Mouse (Mus musculus): ENCODE measurements around the gene Ppargc1a. TPM values are rescaled to one million over a fixed set of nuclear protein-coding genes. Genes with fewer than 3 reads are reported as not detected.

Ppargc1a gene
- polyA plus RNA-seq, 1 experiment from 2014 or later = 8.1 TPM

DNA sequence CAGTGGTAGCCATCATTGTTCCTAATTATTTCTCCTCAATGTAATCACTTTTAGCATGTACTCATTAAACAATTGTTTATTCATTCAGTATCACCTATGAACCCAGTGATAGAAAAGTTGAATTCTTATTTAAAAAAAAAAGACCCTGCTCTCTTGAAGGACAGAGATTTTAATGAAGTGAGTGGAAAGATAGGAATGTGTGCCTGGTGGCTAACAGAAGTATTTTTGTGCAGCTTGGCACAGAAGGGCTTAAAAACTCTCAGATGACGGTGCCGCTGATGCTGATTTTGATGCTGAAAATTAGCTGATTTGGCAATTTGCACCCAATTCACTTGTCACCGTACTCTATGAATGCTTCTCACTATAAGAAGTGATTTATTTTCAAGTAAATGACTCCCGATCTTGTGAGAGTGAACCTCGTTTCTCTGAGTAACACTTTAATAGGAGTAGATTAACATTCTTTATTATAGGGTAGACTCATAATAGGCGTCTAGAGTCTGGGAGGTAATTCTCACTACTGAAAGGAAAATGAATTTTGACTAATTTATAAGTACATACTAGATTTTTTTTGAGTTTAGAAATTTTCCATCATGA lies 20.0 kb downstream of the Ppargc1a start:
- H3K9me3 ChIP-seq (ENCODE audit: control insufficient read depth) = no peaks in the 10 kb centered on the region
- H3K4me2 ChIP-seq (replicated peaks; ENCODE audit: low read depth) = no peak overlapping the region
- H3K27ac ChIP-seq (ENCODE audit: low read depth, low read length) = no peak overlapping the region
- no peak for ATAC-seq
- TF ChIP-seq CTCF (IDR thresholded peaks at IDR 0.05; ENCODE audit: low read depth) = no peak
- H3K27me3 ChIP-seq (replicated peaks; ENCODE audit: control insufficient read depth, insufficient read depth, low read length) = no peaks in the 10 kb centered on the region
- H3K9ac ChIP-seq (ENCODE audit: low read depth, low read length) = no peak overlapping the region
- H3K36me3 ChIP-seq (ENCODE audit: control insufficient read depth, insufficient read depth) = no peaks in the 10 kb centered on the region
- 87% methylated on average over 6 of the region's 6 CpGs for WGBS
- H3K4me3 ChIP-seq (ENCODE audit: low read depth, low read length) = no peak overlapping the region
- peaks cover 7% of the 10 kb centered on the region; the same call in 1 of the 2 replicates for H3K4me1 ChIP-seq (replicated peaks; ENCODE audit: control insufficient read depth, insufficient read depth, low read length)

DNA sequence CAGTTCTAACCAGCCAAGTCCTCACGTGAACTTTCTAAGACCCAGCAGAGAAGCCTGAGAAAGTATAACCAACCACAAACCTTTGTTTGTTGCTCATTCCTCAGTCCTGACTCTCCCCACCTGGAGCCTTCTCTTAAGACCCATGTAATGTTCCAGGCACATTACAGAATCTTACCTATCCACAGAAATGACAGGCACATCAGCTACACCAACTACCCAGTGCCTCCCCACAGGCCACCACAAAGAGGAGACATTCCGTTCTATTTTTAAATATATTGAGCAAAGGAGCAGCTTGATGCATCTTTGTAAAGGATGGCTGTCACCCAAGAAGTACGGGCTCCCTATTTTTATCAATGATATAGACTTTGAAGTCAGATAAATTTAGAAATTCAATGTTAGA lies 20.7 kb downstream of the Ppargc1a start:
- Histone ChIP-seq H3K27ac (ENCODE audit: low read depth, low read length) (no peak overlapping the region), H3K4me2 (replicated peaks; ENCODE audit: low read depth) (no peak overlapping the region), H3K4me1 (replicated peaks; ENCODE audit: control insufficient read depth, insufficient read depth, low read length) (peaks cover 7% of the 10 kb centered on the region; the same call in 1 of the 2 replicates), H3K9ac (ENCODE audit: low read depth, low read length) (no peak overlapping the region), H3K9me3 (ENCODE audit: control insufficient read depth) (no peaks in the 10 kb centered on the region), H3K4me3 (ENCODE audit: low read depth, low read length) (no peak overlapping the region), H3K27me3 (replicated peaks; ENCODE audit: control insufficient read depth, insufficient read depth, low read length) (no peaks in the 10 kb centered on the region), H3K36me3 (ENCODE audit: control insufficient read depth, insufficient read depth) (no peaks in the 10 kb centered on the region)
- no peak for ATAC-seq
- WGBS = 79% methylated on average over 3 of the region's 3 CpGs
- no peak for TF ChIP-seq CTCF (IDR thresholded peaks at IDR 0.05; ENCODE audit: low read depth)

DNA sequence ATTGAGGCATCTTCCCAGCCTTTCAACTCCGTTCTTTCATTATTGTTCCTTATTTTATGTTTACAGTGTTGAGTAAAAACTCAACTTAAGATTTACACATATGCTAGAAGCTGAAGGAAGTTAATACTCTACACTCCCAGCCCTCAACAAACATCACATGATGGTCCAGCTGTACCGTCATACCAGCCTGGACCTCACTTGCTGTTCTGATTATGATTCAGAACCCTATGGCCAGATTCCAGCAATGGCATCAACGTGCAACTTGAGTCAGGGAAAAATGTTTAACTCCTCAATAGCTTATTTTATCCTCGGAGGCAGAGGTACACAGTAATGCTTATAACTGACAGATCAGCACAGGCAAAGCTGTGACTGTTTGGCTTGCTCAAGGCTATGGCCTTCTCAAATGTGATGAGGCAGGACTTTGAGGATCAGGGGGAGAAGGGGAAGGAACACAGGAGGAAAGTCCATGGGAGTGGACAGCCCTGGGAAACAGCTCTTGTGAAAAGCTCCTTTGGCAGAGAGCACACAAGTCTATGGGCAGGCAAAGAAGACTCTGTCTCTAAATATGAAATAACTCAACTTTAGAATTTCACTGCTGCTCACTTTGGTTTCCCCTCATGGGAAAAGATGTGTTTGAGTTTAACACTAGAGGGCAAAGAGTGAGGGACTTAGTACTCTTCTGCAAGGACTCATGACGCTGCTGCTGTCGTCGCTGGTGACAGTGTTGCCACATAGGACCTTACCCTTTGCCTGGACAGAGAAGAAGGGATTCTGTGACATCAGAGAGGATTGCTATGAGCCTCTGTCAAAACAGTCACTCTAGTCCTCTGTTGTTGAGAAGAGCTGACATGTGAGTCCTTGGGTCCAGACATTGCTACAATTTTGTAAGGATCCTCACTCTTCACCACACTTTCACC lies 22.1 kb downstream of the Ppargc1a start:
- H3K27ac ChIP-seq (ENCODE audit: low read depth, low read length) = peak overlapping the region; percentile 11; the same call in 1 of the 2 replicates
- no peaks in the 10 kb centered on the region for H3K9me3 ChIP-seq (ENCODE audit: control insufficient read depth)
- H3K4me3 ChIP-seq (ENCODE audit: low read depth, low read length) = no peak overlapping the region
- no peaks in the 10 kb centered on the region for H3K36me3 ChIP-seq (ENCODE audit: control insufficient read depth, insufficient read depth)
- H3K4me2 ChIP-seq (replicated peaks; ENCODE audit: low read depth) = no peak overlapping the region
- 52% methylated on average over 7 of the region's 7 CpGs for WGBS
- no peaks in the 10 kb centered on the region for H3K27me3 ChIP-seq (replicated peaks; ENCODE audit: control insufficient read depth, insufficient read depth, low read length)
- H3K9ac ChIP-seq (ENCODE audit: low read depth, low read length) = no peak overlapping the region
- peak; percentile 89 for ATAC-seq
- TF ChIP-seq CTCF (IDR thresholded peaks at IDR 0.05; ENCODE audit: low read depth) = no peak
- no peaks in the 10 kb centered on the region for H3K4me1 ChIP-seq (replicated peaks; ENCODE audit: control insufficient read depth, insufficient read depth, low read length)

DNA sequence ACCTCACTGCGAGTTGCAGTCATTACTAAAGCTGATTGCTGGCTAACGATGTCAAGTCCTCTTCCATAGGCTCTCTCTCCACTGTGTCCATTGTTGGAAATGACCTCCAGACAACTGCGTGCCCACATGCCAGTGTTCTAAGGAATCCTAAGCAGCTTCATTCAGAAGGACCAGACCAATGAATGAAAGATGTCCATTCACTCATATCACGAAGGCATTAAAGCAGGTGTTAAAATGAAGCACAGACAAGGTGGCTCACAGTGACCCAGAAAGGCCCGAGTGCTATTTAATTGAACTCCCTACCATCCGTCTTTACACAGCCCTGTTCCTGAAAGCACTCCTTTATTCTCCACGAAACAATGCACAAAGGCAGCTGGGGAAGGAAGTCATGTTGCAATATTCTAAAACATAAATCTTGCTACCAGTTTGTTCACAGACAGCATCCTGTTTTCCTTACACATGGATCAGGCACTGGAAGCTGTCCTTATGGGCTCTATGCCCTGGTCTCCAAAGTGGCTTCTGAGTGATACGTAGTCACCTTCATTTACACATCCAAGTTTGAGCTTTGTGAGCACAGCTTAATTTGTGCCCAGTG lies 23.3 kb downstream of the Ppargc1a start:
- no peak overlapping the region for H3K4me3 ChIP-seq (ENCODE audit: low read depth, low read length)
- no peak for TF ChIP-seq CTCF (IDR thresholded peaks at IDR 0.05; ENCODE audit: low read depth)
- H3K9ac ChIP-seq (ENCODE audit: low read depth, low read length) = no peak overlapping the region
- no peaks in the 10 kb centered on the region for H3K36me3 ChIP-seq (ENCODE audit: control insufficient read depth, insufficient read depth)
- no peaks in the 10 kb centered on the region for H3K9me3 ChIP-seq (ENCODE audit: control insufficient read depth)
- 0 out of 2 replicates have a peak, but pooled peaks cover 2% of the 10 kb centered on the region for H3K4me1 ChIP-seq (replicated peaks; ENCODE audit: control insufficient read depth, insufficient read depth, low read length)
- no peak overlapping the region for H3K27ac ChIP-seq (ENCODE audit: low read depth, low read length)
- ATAC-seq = no peak
- no peak overlapping the region for H3K4me2 ChIP-seq (replicated peaks; ENCODE audit: low read depth)
- WGBS = 66% methylated on average over 8 of the region's 8 CpGs
- no peaks in the 10 kb centered on the region for H3K27me3 ChIP-seq (replicated peaks; ENCODE audit: control insufficient read depth, insufficient read depth, low read length)

DNA sequence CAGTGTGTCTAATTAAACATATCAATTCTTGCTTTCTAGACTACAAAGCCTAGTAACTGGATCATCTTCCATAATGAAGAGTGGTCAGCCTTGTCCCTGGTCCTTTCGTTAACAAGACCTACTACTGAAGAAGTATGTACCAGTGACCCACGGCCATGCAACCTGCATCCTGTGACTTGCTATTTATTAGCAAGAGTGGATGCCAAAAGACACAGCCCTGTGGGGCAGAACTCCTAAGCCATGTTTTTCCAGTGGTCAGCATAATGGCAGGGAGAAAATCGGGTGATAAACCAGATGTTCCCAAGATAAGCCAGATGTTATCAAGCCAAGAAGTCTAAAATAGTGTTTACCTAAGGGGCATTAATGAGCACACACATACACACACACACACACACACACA lies 26.0 kb downstream of the Ppargc1a start:
- WGBS = 69% methylated on average over 3 of the region's 3 CpGs
- ATAC-seq = no peak

DNA sequence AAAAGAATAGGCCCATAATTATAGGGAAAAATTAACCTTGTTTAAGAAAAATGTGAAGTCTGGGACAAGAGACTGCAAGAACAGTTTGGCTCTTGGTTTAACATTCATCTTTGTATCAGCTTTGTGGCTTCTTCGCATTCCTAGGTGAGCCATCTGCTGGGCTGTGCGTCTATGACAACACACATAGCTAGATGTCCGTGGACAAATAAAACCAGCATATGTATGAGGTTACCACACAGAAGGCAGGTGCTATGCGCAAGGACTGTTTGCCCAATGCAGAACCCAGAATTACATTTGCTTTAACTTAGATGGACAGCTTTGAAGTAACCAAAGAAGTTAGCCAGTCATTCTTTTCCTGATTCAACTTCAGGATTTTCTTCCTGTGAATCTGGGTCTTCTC lies 26.7 kb downstream of the Ppargc1a start:
- peak; percentile 49 for TF ChIP-seq CTCF (IDR thresholded peaks at IDR 0.05; ENCODE audit: low read depth)
- 62% methylated on average over 4 of the region's 4 CpGs for WGBS
- no peak for ATAC-seq
- H3K9me3 ChIP-seq (ENCODE audit: control insufficient read depth) = no peaks in the 10 kb centered on the region
- H3K27ac ChIP-seq (ENCODE audit: low read depth, low read length) = no peak overlapping the region
- 0 out of 2 replicates have a peak, but pooled peaks cover 4% of the 10 kb centered on the region for H3K4me1 ChIP-seq (replicated peaks; ENCODE audit: control insufficient read depth, insufficient read depth, low read length)
- H3K27me3 ChIP-seq (replicated peaks; ENCODE audit: control insufficient read depth, insufficient read depth, low read length) = no peaks in the 10 kb centered on the region
- H3K4me2 ChIP-seq (replicated peaks; ENCODE audit: low read depth) = no peak overlapping the region
- no peak overlapping the region for H3K4me3 ChIP-seq (ENCODE audit: low read depth, low read length)
- H3K36me3 ChIP-seq (ENCODE audit: control insufficient read depth, insufficient read depth) = no peaks in the 10 kb centered on the region
- no peak overlapping the region for H3K9ac ChIP-seq (ENCODE audit: low read depth, low read length)

More for the DNA sequence above, 26.0 kb downstream of the Ppargc1a start:
- 0 out of 2 replicates have a peak, but pooled peaks cover 4% of the 10 kb centered on the region for H3K4me1 ChIP-seq (replicated peaks; ENCODE audit: control insufficient read depth, insufficient read depth, low read length)
- H3K27ac ChIP-seq (ENCODE audit: low read depth, low read length) = no peak overlapping the region
- TF ChIP-seq CTCF (IDR thresholded peaks at IDR 0.05; ENCODE audit: low read depth) = no peak
- H3K4me2 ChIP-seq (replicated peaks; ENCODE audit: low read depth) = no peak overlapping the region
- H3K4me3 ChIP-seq (ENCODE audit: low read depth, low read length) = no peak overlapping the region
- no peak overlapping the region for H3K9ac ChIP-seq (ENCODE audit: low read depth, low read length)
- no peaks in the 10 kb centered on the region for H3K27me3 ChIP-seq (replicated peaks; ENCODE audit: control insufficient read depth, insufficient read depth, low read length)
- no peaks in the 10 kb centered on the region for H3K9me3 ChIP-seq (ENCODE audit: control insufficient read depth)
- H3K36me3 ChIP-seq (ENCODE audit: control insufficient read depth, insufficient read depth) = no peaks in the 10 kb centered on the region

Measured in intestine, postnatal 0 days (tissue).